Mouse (Mus musculus) testis, postnatal 10 days (tissue): Measurements from ENCODE around the gene Smyd1.

Experiments
- DNase-seq: peaks from one replicate; pipeline ENCODE4 v3.0.0; 2021; ENCODE audit warnings: low spot score

Smyd1 gene

GRCm38 (mm10) chr6:71259166-71259565 is 62.9 kb downstream of the Smyd1 start:
- DNase-seq, result peak; percentile 22

- peak; percentile 5 for DNase-seq
These were observed 63.5 kb downstream of the Smyd1 start for GRCm38 (mm10) chr6:71258562-71258961.

GRCm38 (mm10) chr6:71257375-71257774 is 64.7 kb downstream of the Smyd1 start:
- no peak for DNase-seq

GRCm38 (mm10) chr6:71256166-71256565 is 65.9 kb downstream of the Smyd1 start:
- DNase-seq, result no peak

GRCm38 (mm10) chr6:71254456-71254855 is 67.6 kb downstream of the Smyd1 start:
- DNase-seq, result no peak

GRCm38 (mm10) chr6:71250951-71251350 is 71.1 kb downstream of the Smyd1 start:
- DNase-seq, result no peak

GRCm38 (mm10) chr6:71249615-71250014 is 72.4 kb downstream of the Smyd1 start:
- no peak for DNase-seq

GRCm38 (mm10) chr6:71248420-71248819 is 73.6 kb downstream of the Smyd1 start:
- no peak for DNase-seq

GRCm38 (mm10) chr6:71243258-71243657 is 78.8 kb downstream of the Smyd1 start:
- no peak for DNase-seq

GRCm38 (mm10) chr6:71242811-71243210 is 79.2 kb downstream of the Smyd1 start:
- no peak for DNase-seq

- no peak for DNase-seq
These were observed 81.2 kb downstream of the Smyd1 start for GRCm38 (mm10) chr6:71240831-71241230.

- DNase-seq, result no peak
These were observed 82.8 kb downstream of the Smyd1 start for GRCm38 (mm10) chr6:71239069-71239750.

- no peak for DNase-seq
These were observed 85.0 kb downstream of the Smyd1 start for GRCm38 (mm10) chr6:71237031-71237431.

- DNase-seq, result no peak
These were observed 85.5 kb downstream of the Smyd1 start for GRCm38 (mm10) chr6:71236506-71236905.

- no peak for DNase-seq
These were observed 86.1 kb downstream of the Smyd1 start for GRCm38 (mm10) chr6:71235944-71236343.

GRCm38 (mm10) chr6:71235121-71235520 is 86.9 kb downstream of the Smyd1 start:
- no peak for DNase-seq

GRCm38 (mm10) chr6:71227157-71227770 is 94.8 kb downstream of the Smyd1 start:
- DNase-seq, result no peak

GRCm38 (mm10) chr6:71226544-71226943 is 95.5 kb downstream of the Smyd1 start:
- no peak for DNase-seq

GRCm38 (mm10) chr6:71224184-71224943 is 97.7 kb downstream of the Smyd1 start:
- DNase-seq, result no peak

- DNase-seq, result no peak
These were observed 100.5 kb downstream of the Smyd1 start for GRCm38 (mm10) chr6:71221501-71221900.

- no peak for DNase-seq
These were observed 109.6 kb downstream of the Smyd1 start for GRCm38 (mm10) chr6:71212471-71212870.

GRCm38 (mm10) chr6:71211917-71212316 is 110.1 kb downstream of the Smyd1 start:
- no peak for DNase-seq

GRCm38 (mm10) chr6:71208691-71209090 is 113.3 kb downstream of the Smyd1 start:
- no peak for DNase-seq
